Mouse (Mus musculus) MEL (cell line): Measurements from ENCODE around the gene Pigk.

ENCODE experiments used
- MEF2A ChIP-seq: IDR thresholded peaks from 2 replicates; pipeline ENCODE4 v1.6.1; 2014; ENCODE audit warnings: low read depth, mild to moderate bottlenecking, inconsistent platforms, low read length, improper control_type of control experiment; ENCODE audit not compliant: poor library complexity, insufficient replicate concordance, severe bottlenecking; ENCODE audit errors: extremely low read depth
- POLR2A ChIP-seq, 2 experiments: IDR thresholded peaks; 2 replicates each; pipeline ENCODE4 v1.6.1; 2011 to 2012; ENCODE audit warnings: low read length in 2 of 2, mild to moderate bottlenecking in 2 of 2, control low read depth in 1 of 2, improper control_type of control experiment in 1 of 2, low read depth in 1 of 2, moderate library complexity in 1 of 2; ENCODE audit not compliant: control insufficient read depth in 1 of 2, insufficient read depth in 1 of 2, poor library complexity in 1 of 2

GRCm38 (mm10) chr3:152886749-152887148 lies 172.8 kb downstream of the Pigk start:
- TF ChIP-seq MEF2A (no peak), POLR2A (IDR thresholded peaks at IDR 0.05; ENCODE audit: control insufficient read depth in 1 of 2, insufficient read depth in 1 of 2, low read depth in 1 of 2, low read length in 2 of 2, poor library complexity in 1 of 2) (no peak)
